22 mouse cellular contexts compared by ENCODE assay signal in genomic region chr6:119058896-119059295, GRCm38 (mm10).
A peak's percentile ranks its signal among the peaks of the same experiment; 100 is the strongest.
DNase-seq lines count a peak whose midpoint lies in the region; ATAC-seq lines count a peak whose summit lies in the region.
"Had no signal": no experiment of that assay in that cellular context is flagged by ENCODE, and none has a peak within 500 bp of the region (broad histone marks: within the 10 kb centered on the region; RNA-seq: fewer than 3 reads in every experiment).

No protein-coding gene starts in this region.

- intact Hi-C loops in heart, postnatal 36 days (cut with DNase I) = no loop called here

- peaks cover 31% of the 10 kb centered on the region for H3K36me3 ChIP-seq in heart, embryonic 14.5 days (ENCODE audit: control insufficient read depth, insufficient read depth, low read length)
- H3K36me3 ChIP-seq: G1E; intestine, embryonic 15.5 days had no signal

- 0 out of 2 replicates have a peak overlapping the region, but pooled peaks have one; percentile 14 for H3K9ac ChIP-seq in heart, embryonic 14.5 days (ENCODE audit: low read length)
- H3K9ac ChIP-seq: hindbrain, embryonic 14.5 days; intestine, embryonic 15.5 days; liver, postnatal 0 days had no signal

- no peaks in the 10 kb centered on the region for H3K27me3 ChIP-seq in heart, embryonic 14.5 days (ENCODE audit: control insufficient read depth, insufficient read depth, low read length)

- H3K4me2 ChIP-seq in heart, embryonic 14.5 days (ENCODE audit: low read length) = no peak overlapping the region
- H3K4me2 ChIP-seq: hindbrain, embryonic 14.5 days; intestine, embryonic 15.5 days had no signal

- H3K4me3 ChIP-seq in heart, embryonic 14.5 days (ENCODE audit: control insufficient read depth in 1 of 2, insufficient read depth in 1 of 2, low read depth in 1 of 2, low read length in 2 of 2) = no peak overlapping the region
- H3K4me3 ChIP-seq: embryonic facial prominence, embryonic 10.5 days; intestine, embryonic 15.5 days; left cerebral cortex, adult 2 months; limb, embryonic 10.5 days; myocyte had no signal

- H3K4me1 ChIP-seq in heart, embryonic 14.5 days (ENCODE audit: control insufficient read depth in 2 of 2, insufficient read depth in 2 of 2, low read length in 2 of 2) = peaks cover 49 to 80% of the 10 kb centered on the region in 2 experiments
- H3K4me1 ChIP-seq: intestine, embryonic 15.5 days had no signal

- no peak for ATAC-seq in heart, embryonic 14.5 days (ENCODE audit: insufficient number of reproducible peaks, insufficient read depth, low FRiP score, low read depth)
- ATAC-seq: forebrain, embryonic 14.5 days; intestine, embryonic 15.5 days; liver, postnatal 0 days had no signal

- DNase-seq in adrenal gland, adult 2 months = peak; percentile 56
- DNase-seq in adrenal gland, adult 18-20 months (ENCODE audit: low spot score in 2 of 2) = no peak
- DNase-seq in heart, postnatal 36 days = no peak
- DNase-seq in lung, postnatal 36 days = peak; percentile 45
- no peak for DNase-seq in lung, postnatal 4 days
- DNase-seq in brain, adult 2 months (ENCODE audit: low read depth, low spot score) = peak; percentile 61
- no peak for DNase-seq in gastrocnemius, postnatal 25 days
- DNase-seq: cerebellum, adult 9-10 months; kidney, adult 9 months; kidney, postnatal 25 days; liver, postnatal 0 days; right cerebral cortex, postnatal 4 days had no signal

- 22% methylated on average over 3 of the region's 3 CpGs for WGBS in heart, embryonic 14.5 days

- H3K9me3 ChIP-seq in heart, embryonic 14.5 days (ENCODE audit: control insufficient read depth, low read length) = no peaks in the 10 kb centered on the region
- H3K9me3 ChIP-seq: embryonic facial prominence, embryonic 10.5 days; intestine, embryonic 15.5 days; limb, embryonic 10.5 days had no signal

- peak overlapping the region in 1 of 2 experiments; percentile 21; a peak in 2 of 4 replicates for H3K27ac ChIP-seq in heart, embryonic 14.5 days (replicated peaks in 1 of 2; ENCODE audit: control insufficient read depth in 1 of 2, insufficient read depth in 1 of 2, low read depth in 2 of 2, low read length in 2 of 2)
- H3K27ac ChIP-seq: embryonic facial prominence, embryonic 10.5 days; hindbrain, embryonic 14.5 days; intestine, embryonic 15.5 days; left cerebral cortex, adult 2 months; limb, embryonic 10.5 days; stomach, postnatal 0 days had no signal

Comparison
In these comparisons a context has a peak if more than half of its experiments do, and no peak if none do; other contexts are left out.
1. DNase-seq: peak in adrenal gland, adult 2 months (single experiment), lung, postnatal 36 days (single experiment) and brain, adult 2 months (single experiment); none in adrenal gland, adult 18-20 months (0 of 2), heart, postnatal 36 days (0 of 2), lung, postnatal 4 days (0 of 2) and gastrocnemius, postnatal 25 days (single experiment).